Mouse (Mus musculus) lung, embryonic 14.5 days (tissue): ENCODE results near the gene Stum. TPM values are rescaled to one million over a fixed set of nuclear protein-coding genes. Genes with fewer than 3 reads are reported as not detected.
A peak's percentile ranks its signal among the peaks of the same experiment; 100 is the strongest.

Experiments
- ATAC-seq: fragments of 200-750 bp; cut with Nextera tagmentation; 2 replicates; pipeline ENCODE4 v1.8.0; 2017; ENCODE audit warnings: mild to moderate bottlenecking, moderate TSS enrichment, moderate library complexity; ENCODE audit not compliant: insufficient read depth
- DNase-seq: peaks from one replicate; pipeline ENCODE4 v3.0.0-alpha.2; 2015
- H3K27ac ChIP-seq: fragments of 300-500 bp; sonication (generic); 2 replicates; pipeline ENCODE4 v1.5.1; 2014; ENCODE audit warnings: low read depth, mild to moderate bottlenecking, moderate library complexity
- H3K27me3 ChIP-seq: fragments of 300-500 bp; sonication (generic); 2 replicates; pipeline ENCODE4 v1.6.1; 2014; ENCODE audit warnings: low read length, control low read depth; ENCODE audit not compliant: insufficient read depth
- H3K36me3 ChIP-seq: fragments of 300-500 bp; sonication (generic); 2 replicates; pipeline ENCODE4 v1.6.1; 2014; ENCODE audit warnings: control low read depth; ENCODE audit not compliant: insufficient read depth
- H3K4me1 ChIP-seq: fragments of 300-500 bp; sonication (generic); 2 replicates; pipeline ENCODE4 v1.6.1; 2014; ENCODE audit warnings: antibody characterized with exemption, control low read depth; ENCODE audit not compliant: insufficient read depth
- H3K4me2 ChIP-seq: fragments of 300-500 bp; sonication (generic); 2 replicates; pipeline ENCODE4 v1.6.1; 2014; ENCODE audit warnings: mild to moderate bottlenecking
- H3K4me3 ChIP-seq: fragments of 300-500 bp; sonication (generic); 2 replicates; pipeline ENCODE4 v1.5.1; 2014; ENCODE audit warnings: low read depth, low read length
- H3K9ac ChIP-seq: fragments of 300-500 bp; sonication (generic); 2 replicates; pipeline ENCODE4 v1.6.1; 2014
- H3K9me3 ChIP-seq: fragments of 300-500 bp; sonication (generic); 2 replicates; pipeline ENCODE4 v1.6.1; 2016; ENCODE audit warnings: low read depth, low read length, control low read depth
- CTCF ChIP-seq: IDR thresholded peaks from 2 replicates; pipeline ENCODE4 v1.5.1; 2016; ENCODE audit warnings: antibody characterized with exemption, low read depth
- WGBS: fragments of 180-500 bp; shearing (Covaris S2); extraction: QIAGEN DNeasy Blood & Tissue Kit; methylation state at CpG from one replicate; pipeline ENCODE4 v1.1.7; 2014; 5-methylcytosine and 5-hydroxymethylcytosine counted together
- polyA plus RNA-seq: library from polyadenylated mRNA; unstranded; fragments of >200 nt; fragmentation: Nextera tagmentation; extraction: Ambion mirVana; gene quantifications from 2 replicates; pipeline ENCODE4 v1.2.1, GENCODE M21; 2014

Gene Stum
- polyA plus RNA-seq, 1 experiment from 2014 or later = not detected

DNA sequence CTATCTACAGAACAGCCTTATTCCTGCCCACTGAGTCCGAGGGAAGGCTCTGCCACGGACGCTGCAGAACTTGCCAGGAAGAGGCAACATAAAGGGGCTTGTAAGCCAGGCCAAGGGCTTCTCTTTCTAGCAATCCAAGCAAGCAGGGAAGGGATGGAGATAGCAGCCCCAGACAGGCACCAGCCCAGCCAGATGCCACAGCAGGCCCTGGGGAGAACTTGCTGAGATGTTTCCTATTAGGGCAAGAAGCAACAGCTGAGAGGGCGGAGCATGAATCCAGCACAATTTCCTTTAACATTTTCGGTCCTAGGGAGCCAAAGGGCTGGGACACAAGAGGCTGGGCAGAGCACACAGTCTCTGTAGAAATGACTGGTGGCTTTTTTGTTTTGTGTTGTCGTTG is 25.0 kb downstream of the Stum start:
- Histone ChIP-seq H3K36me3 (no peaks in the 10 kb centered on the region), H3K27me3 (no peaks in the 10 kb centered on the region), H3K4me1 (no peaks in the 10 kb centered on the region), H3K9ac (no peak overlapping the region), H3K27ac (no peak overlapping the region), H3K4me2 (no peak overlapping the region), H3K9me3 (no peaks in the 10 kb centered on the region), H3K4me3 (no peak overlapping the region)
- no peak for TF ChIP-seq CTCF
- ATAC-seq (no peak), DNase-seq (peak; percentile 42)
- WGBS = 50% methylated on average over 6 of the region's 6 CpGs

DNA sequence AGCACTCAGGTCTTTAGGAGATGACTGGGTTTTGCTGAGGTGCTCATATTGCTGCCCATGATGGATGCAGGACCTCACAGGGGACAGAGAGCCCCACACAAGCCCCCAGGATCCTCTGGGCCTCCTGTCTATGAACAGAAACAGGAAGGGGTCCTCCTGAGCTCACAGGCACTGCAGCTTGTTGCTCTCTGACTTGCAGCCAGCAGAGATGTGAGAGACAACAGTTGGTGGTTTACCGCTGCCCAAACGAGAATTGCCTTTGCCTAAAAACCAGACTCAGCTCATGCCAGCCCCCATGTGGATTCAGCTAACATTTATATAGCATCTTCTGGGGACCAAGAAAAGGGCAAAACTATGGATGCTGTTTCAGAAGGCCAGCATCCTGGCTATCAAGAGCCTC is 33.7 kb downstream of the Stum start:
- Histone ChIP-seq H3K36me3 (no peaks in the 10 kb centered on the region), H3K27me3 (no peaks in the 10 kb centered on the region), H3K4me3 (no peak overlapping the region), H3K9me3 (no peaks in the 10 kb centered on the region), H3K4me1 (no peaks in the 10 kb centered on the region), H3K4me2 (no peak overlapping the region), H3K9ac (no peak overlapping the region), H3K27ac (no peak overlapping the region)
- ATAC-seq = no peak
- 54% methylated on average over 2 of the region's 2 CpGs for WGBS
- no peak for DNase-seq
- TF ChIP-seq CTCF = no peak

- no peaks in the 10 kb centered on the region for H3K36me3 ChIP-seq
- no peak for DNase-seq
- H3K9me3 ChIP-seq = no peaks in the 10 kb centered on the region
- WGBS = 63% methylated on average over 3 of the region's 3 CpGs
- no peaks in the 10 kb centered on the region for H3K4me1 ChIP-seq
- H3K9ac ChIP-seq = no peak overlapping the region
- no peaks in the 10 kb centered on the region for H3K27me3 ChIP-seq
- H3K4me3 ChIP-seq = no peak overlapping the region
- no peak for TF ChIP-seq CTCF
- no peak overlapping the region for H3K27ac ChIP-seq
- ATAC-seq = no peak
- H3K4me2 ChIP-seq = no peak overlapping the region
Observed at GRCm38 (mm10) chr1:180444411-180444810, 38.9 kb downstream of the Stum start.

DNA sequence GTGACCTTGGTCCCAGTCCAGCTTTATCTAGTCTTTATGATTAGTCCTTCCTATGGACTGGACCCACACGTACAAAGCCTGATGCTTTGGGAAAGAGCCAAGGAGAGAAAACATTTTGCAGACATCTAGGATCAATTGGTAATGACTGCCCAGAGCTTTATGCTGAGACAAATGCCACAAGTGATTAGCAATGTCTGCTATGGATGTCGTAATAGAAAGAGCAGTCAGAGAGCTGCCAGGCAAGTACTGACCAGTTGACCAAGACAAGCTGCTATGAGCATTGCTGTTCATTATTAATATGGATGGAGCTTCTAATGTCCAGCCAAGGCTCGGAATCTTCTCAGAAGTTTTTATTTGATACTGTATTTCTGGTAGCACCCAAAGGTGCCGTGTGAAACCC is 43.8 kb downstream of the Stum start:
- TF ChIP-seq CTCF = no peak
- no peaks in the 10 kb centered on the region for H3K36me3 ChIP-seq
- ATAC-seq = no peak
- no peaks in the 10 kb centered on the region for H3K27me3 ChIP-seq
- WGBS = 57% methylated on average over 4 of the region's 4 CpGs
- H3K27ac ChIP-seq = no peak overlapping the region
- H3K4me1 ChIP-seq = no peaks in the 10 kb centered on the region
- H3K4me3 ChIP-seq = no peak overlapping the region
- no peak overlapping the region for H3K4me2 ChIP-seq
- DNase-seq = no peak
- no peak overlapping the region for H3K9ac ChIP-seq
- H3K9me3 ChIP-seq = no peaks in the 10 kb centered on the region

DNA sequence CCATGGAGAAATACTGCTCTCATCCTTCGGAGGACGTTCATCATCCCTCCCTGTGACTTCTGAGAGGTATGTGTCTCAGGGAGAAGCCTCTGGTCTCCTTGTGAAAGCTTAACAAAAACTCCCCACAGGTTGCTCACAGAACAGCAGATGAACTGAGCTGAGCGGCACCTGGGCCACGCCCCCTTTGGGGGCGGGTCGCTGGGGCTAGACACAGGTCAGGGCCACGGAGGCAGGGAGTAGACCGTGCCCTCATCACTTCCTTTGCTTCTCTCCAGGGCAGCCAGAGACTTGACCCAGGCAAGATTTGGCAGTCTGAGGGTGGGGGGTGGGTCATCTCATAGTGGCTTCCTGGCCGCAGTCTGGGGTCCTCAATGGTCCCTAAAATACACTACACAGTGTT is 48.4 kb downstream of the Stum start:
- H3K9ac ChIP-seq = no peak overlapping the region
- H3K9me3 ChIP-seq = no peaks in the 10 kb centered on the region
- H3K27ac ChIP-seq = no peak overlapping the region
- H3K27me3 ChIP-seq = no peaks in the 10 kb centered on the region
- 4% methylated on average over 9 of the region's 9 CpGs for WGBS
- no peak for TF ChIP-seq CTCF
- DNase-seq (peak; percentile 51), ATAC-seq (no peak)
- peak overlapping the region; percentile 12; the same call in 1 of the 2 replicates for H3K4me2 ChIP-seq
- peaks cover 2% of the 10 kb centered on the region; the same call in 1 of the 2 replicates for H3K4me1 ChIP-seq
- H3K36me3 ChIP-seq = no peaks in the 10 kb centered on the region
- no peak overlapping the region for H3K4me3 ChIP-seq

DNA sequence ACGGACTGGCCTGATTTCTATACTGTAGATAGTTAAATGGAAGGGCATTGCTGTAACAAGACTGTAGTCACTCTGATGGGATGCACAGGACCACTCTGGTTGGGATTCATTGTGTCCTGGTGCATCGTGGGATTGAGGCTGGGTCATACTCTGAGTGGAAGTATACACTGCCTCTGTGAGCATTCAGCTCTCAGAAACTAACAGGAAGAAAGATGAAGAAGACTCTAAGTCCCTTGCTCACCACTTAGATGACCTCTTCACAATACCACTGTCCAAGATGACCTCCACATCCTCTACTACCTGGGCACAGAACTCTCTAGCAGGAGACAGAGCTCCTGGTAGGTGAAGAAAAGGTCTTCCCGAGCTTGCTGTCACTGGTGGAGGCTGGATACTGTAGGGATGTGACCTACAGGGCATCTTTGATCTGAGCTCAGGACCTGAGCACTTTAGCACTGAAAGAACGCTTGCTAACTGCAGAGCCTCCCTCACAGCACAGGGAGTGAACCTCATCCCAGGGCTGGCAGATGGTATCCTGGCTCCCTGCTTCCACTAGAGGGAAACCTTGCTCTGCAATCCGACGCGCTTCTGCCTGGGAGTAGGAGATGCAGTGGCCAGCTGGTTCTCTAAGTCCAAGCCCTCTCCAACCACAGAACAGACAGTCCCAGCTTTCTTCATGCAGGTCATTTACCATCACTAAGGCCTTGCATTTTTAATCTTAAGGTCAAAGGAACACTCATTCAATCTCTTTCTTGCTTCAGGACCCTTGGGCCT is 49.3 kb downstream of the Stum start:
- Histone ChIP-seq H3K9me3 (no peaks in the 10 kb centered on the region), H3K4me2 (no peak overlapping the region), H3K4me3 (no peak overlapping the region), H3K4me1 (peaks cover 2% of the 10 kb centered on the region; the same call in 1 of the 2 replicates), H3K36me3 (no peaks in the 10 kb centered on the region), H3K9ac (no peak overlapping the region), H3K27me3 (no peaks in the 10 kb centered on the region), H3K27ac (no peak overlapping the region)
- DNase-seq = peak; percentile 94
- peak; percentile 98 for TF ChIP-seq CTCF
- 15% methylated on average over 7 of the region's 7 CpGs for WGBS
- peak; percentile 89 for ATAC-seq

DNA sequence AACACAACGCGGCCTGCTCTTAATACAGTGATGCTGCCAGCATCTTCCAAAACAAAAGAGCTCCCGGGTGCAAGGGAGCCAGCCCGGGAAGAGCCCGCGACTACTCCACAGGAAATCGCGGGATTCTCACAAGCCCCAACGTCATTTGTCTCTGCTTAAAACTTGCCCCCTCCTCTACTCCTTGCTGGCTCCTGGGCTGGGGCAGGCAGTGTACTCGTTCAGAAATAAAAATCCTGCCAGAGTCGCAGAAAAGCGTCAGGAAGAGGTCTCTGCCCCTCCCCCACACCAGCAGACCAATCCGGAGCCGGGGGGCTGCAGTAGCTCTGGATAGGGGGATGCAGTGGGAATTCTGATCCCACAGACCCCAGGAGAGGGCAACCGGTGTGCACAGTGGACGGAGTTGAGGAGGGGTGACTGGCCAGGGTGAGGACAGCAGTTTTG is 50.2 kb downstream of the Stum start:
- peak overlapping the region; percentile 54 for H3K4me2 ChIP-seq
- peak; percentile 50 for DNase-seq
- H3K9ac ChIP-seq = peak overlapping the region; percentile 21; the same call in 1 of the 2 replicates
- peak; percentile 42; the same call in 1 of the 2 replicates for ATAC-seq
- 4% methylated on average over 16 of the region's 16 CpGs for WGBS
- no peak overlapping the region for H3K27ac ChIP-seq
- no peaks in the 10 kb centered on the region for H3K36me3 ChIP-seq
- TF ChIP-seq CTCF = no peak
- H3K27me3 ChIP-seq = no peaks in the 10 kb centered on the region
- H3K4me1 ChIP-seq = peaks cover 2% of the 10 kb centered on the region
- H3K4me3 ChIP-seq = peak overlapping the region; percentile 21
- no peaks in the 10 kb centered on the region for H3K9me3 ChIP-seq
